Mouse (Mus musculus) left cerebral cortex, adult 9 months (tissue): ENCODE data around the gene Napsa.

Experiments used
- DNase-seq, 2 experiments: peaks; one replicate each; pipeline ENCODE4 v3.0.0; 2022; ENCODE audit warnings: low spot score in 2 of 2

The Napsa gene

GRCm38 (mm10) chr7:44596051-44596450, 23.9 kb downstream of the Napsa start:
- no peak for DNase-seq

GRCm38 (mm10) chr7:44596996-44597538, 24.9 kb downstream of the Napsa start:
- DNase-seq, result no peak

GRCm38 (mm10) chr7:44597666-44598065, 25.5 kb downstream of the Napsa start:
- no peak for DNase-seq

GRCm38 (mm10) chr7:44598336-44598735, 26.2 kb downstream of the Napsa start:
- DNase-seq, result no peak

GRCm38 (mm10) chr7:44600691-44601262, 28.6 kb downstream of the Napsa start:
- no peak for DNase-seq

- DNase-seq, result no peak
These were observed 29.5 kb downstream of the Napsa start for GRCm38 (mm10) chr7:44601646-44602045.

GRCm38 (mm10) chr7:44602443-44602842, 30.3 kb downstream of the Napsa start:
- DNase-seq, result peak in 1 of 2 experiments; percentile 84

- DNase-seq, result no peak
These were observed 31.1 kb downstream of the Napsa start for GRCm38 (mm10) chr7:44603186-44603855.

GRCm38 (mm10) chr7:44604139-44604606, 32.0 kb downstream of the Napsa start:
- no peak for DNase-seq

GRCm38 (mm10) chr7:44604619-44605018, 32.4 kb downstream of the Napsa start:
- DNase-seq, result no peak

- DNase-seq, result no peak
These were observed 33.3 kb downstream of the Napsa start for GRCm38 (mm10) chr7:44605436-44605835.

GRCm38 (mm10) chr7:44606171-44606901, 34.2 kb downstream of the Napsa start:
- peak in 1 of 2 experiments; percentile 65 for DNase-seq

- DNase-seq, result no peak
These were observed 40.0 kb downstream of the Napsa start for GRCm38 (mm10) chr7:44612192-44612591.

GRCm38 (mm10) chr7:44614041-44614688, 42.0 kb downstream of the Napsa start:
- DNase-seq, result no peak

- DNase-seq, result no peak
These were observed 43.1 kb downstream of the Napsa start for GRCm38 (mm10) chr7:44615309-44615708.

- DNase-seq, result no peak
These were observed 43.8 kb downstream of the Napsa start for GRCm38 (mm10) chr7:44615987-44616386.

GRCm38 (mm10) chr7:44617059-44617458, 44.9 kb downstream of the Napsa start:
- no peak for DNase-seq

- no peak for DNase-seq
These were observed 51.7 kb downstream of the Napsa start for GRCm38 (mm10) chr7:44623714-44624542.

GRCm38 (mm10) chr7:44624543-44624826, 52.3 kb downstream of the Napsa start:
- no peak for DNase-seq

GRCm38 (mm10) chr7:44624828-44625227, 52.6 kb downstream of the Napsa start:
- no peak for DNase-seq
